Mouse (Mus musculus): ENCODE results near the gene Zmym2. TPM values are rescaled to one million over a fixed set of nuclear protein-coding genes. Genes with fewer than 3 reads are reported as not detected.
"Not testable (repeated sequence)": the region's sequence is repeated elsewhere in the genome, so short reads cannot be mapped to it uniquely, and the experiment has no call there.

Gene Zmym2
- polyA plus RNA-seq, 1 experiment from 2014 or later: 26.9 TPM

DNA sequence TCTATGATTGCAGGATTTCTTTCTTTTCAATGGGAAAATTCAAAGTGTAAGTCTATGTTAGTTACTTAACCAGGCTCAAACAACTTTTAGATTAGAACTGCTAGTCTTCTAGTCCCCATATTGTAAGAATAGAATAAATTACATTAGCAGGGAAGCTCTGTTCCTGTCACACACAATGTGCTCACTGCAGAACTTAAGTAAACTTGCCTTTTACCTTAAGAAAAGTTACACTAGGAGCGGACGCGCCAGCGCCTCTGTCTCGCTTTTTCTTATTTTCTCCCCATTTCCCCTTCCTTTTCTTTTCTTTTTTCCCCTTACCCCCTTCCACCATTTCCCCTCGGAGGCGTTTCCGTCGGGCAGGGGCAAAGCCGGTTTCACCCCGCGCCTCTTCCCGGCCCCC, 21.8 kb upstream of the Zmym2 start:
- ATAC-seq (replicated peaks; ENCODE audit: low FRiP score, low read depth) (no peak), DNase-seq (ENCODE audit: low spot score) (no peak)
- H3K4me1 ChIP-seq (replicated peaks; ENCODE audit: insufficient read depth, low read length): no peaks in the 10 kb centered on the region
- H3K36me3 ChIP-seq (ENCODE audit: insufficient read depth, low read length): no peaks in the 10 kb centered on the region
- TF ChIP-seq CTCF (IDR thresholded peaks at IDR 0.05; ENCODE audit: low read depth): no peak
- H3K27ac ChIP-seq: no peak overlapping the region
- H3K9me3 ChIP-seq (replicated peaks; ENCODE audit: low read length): no peaks in the 10 kb centered on the region
- peak overlapping the region; percentile 47 for H3K4me3 ChIP-seq (replicated peaks; ENCODE audit: low read depth, low read length)
- H3K27me3 ChIP-seq (ENCODE audit: insufficient read depth, low read length): no peaks in the 10 kb centered on the region
- H3K4me2 ChIP-seq (ENCODE audit: low read length): peak overlapping the region; percentile 78
- WGBS: 7% methylated on average over 13 of the region's 13 CpGs
- H3K9ac ChIP-seq (ENCODE audit: low read depth, low read length): peak overlapping the region; percentile 49; the same call in 1 of the 2 replicates

DNA sequence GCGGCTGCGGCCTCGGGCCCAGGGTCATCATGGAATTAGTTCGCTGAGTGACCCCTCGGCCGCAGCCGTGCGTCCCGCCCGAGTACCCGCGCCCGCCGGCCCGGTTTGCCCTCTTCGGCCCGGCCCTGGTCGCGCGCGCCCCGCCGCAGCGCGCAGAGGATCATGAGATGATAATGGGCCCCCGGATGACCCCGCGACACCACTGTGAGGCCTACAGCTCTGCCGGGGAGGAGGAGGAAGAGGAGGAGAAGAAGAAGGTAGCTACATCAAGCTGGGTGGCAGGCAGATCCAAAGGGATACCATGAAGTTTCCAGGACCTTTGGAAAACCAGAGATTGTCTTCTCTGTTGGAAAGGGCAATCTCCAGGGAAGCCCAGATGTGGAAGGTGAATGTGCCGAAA, 21.3 kb upstream of the Zmym2 start:
- Histone ChIP-seq H3K4me2 (ENCODE audit: low read length) (peak overlapping the region; percentile 78), H3K9ac (ENCODE audit: low read depth, low read length) (peak overlapping the region; percentile 49; the same call in 1 of the 2 replicates), H3K4me3 (replicated peaks; ENCODE audit: low read depth, low read length) (peak overlapping the region; percentile 47)
- not testable (repeated sequence) for H3K9me3 ChIP-seq (replicated peaks; ENCODE audit: low read length); DNase-seq (ENCODE audit: low spot score); H3K36me3 ChIP-seq (ENCODE audit: insufficient read depth, low read length); H3K27me3 ChIP-seq (ENCODE audit: insufficient read depth, low read length); H3K4me1 ChIP-seq (replicated peaks; ENCODE audit: insufficient read depth, low read length); ATAC-seq (replicated peaks; ENCODE audit: low FRiP score, low read depth); H3K27ac ChIP-seq
- WGBS: 7% methylated on average over 30 of the region's 30 CpGs

DNA sequence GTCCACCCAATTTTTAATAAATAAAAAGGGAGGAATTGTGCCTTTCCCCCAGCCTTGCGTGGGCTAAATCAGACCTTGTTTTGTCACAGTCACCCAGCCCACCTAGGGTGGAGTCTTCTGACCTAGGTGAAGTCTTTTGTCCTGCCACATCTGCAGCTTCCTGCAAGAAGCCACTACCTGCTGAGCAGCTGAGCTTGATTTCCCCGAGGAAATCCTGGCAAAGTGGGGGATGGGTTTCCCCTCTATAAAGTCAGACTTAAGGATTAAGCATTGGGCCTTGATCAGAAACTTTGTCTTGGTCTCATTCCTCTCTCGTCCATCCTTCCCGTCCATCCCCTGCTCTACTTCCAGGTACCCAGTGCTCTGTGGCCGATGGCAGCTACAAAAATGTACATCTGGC, 12.9 kb upstream of the Zmym2 start:
- H3K27ac ChIP-seq: no peak overlapping the region
- H3K9ac ChIP-seq (ENCODE audit: low read depth, low read length): no peak overlapping the region
- DNase-seq (ENCODE audit: low spot score): no peak
- H3K9me3 ChIP-seq (replicated peaks; ENCODE audit: low read length): no peaks in the 10 kb centered on the region
- ATAC-seq (replicated peaks; ENCODE audit: low FRiP score, low read depth): no peak
- H3K36me3 ChIP-seq (ENCODE audit: insufficient read depth, low read length): no peaks in the 10 kb centered on the region
- H3K27me3 ChIP-seq (ENCODE audit: insufficient read depth, low read length): no peaks in the 10 kb centered on the region
- no peaks in the 10 kb centered on the region for H3K4me1 ChIP-seq (replicated peaks; ENCODE audit: insufficient read depth, low read length)
- no peak for TF ChIP-seq CTCF (IDR thresholded peaks at IDR 0.05; ENCODE audit: low read depth)
- no peak overlapping the region for H3K4me3 ChIP-seq (replicated peaks; ENCODE audit: low read depth, low read length)
- H3K4me2 ChIP-seq (ENCODE audit: low read length): no peak overlapping the region
- WGBS: 82% methylated on average over 5 of the region's 5 CpGs

- no peak for TF ChIP-seq CTCF (IDR thresholded peaks at IDR 0.05; ENCODE audit: low read depth)
- Histone ChIP-seq H3K4me2 (ENCODE audit: low read length) (no peak overlapping the region), H3K4me3 (replicated peaks; ENCODE audit: low read depth, low read length) (no peak overlapping the region), H3K27me3 (ENCODE audit: insufficient read depth, low read length) (no peaks in the 10 kb centered on the region), H3K4me1 (replicated peaks; ENCODE audit: insufficient read depth, low read length) (no peaks in the 10 kb centered on the region), H3K36me3 (ENCODE audit: insufficient read depth, low read length) (no peaks in the 10 kb centered on the region), H3K27ac (no peak overlapping the region), H3K9ac (ENCODE audit: low read depth, low read length) (no peak overlapping the region), H3K9me3 (replicated peaks; ENCODE audit: low read length) (no peaks in the 10 kb centered on the region)
- ATAC-seq (replicated peaks; ENCODE audit: low FRiP score, low read depth): no peak
- DNase-seq (ENCODE audit: low spot score): no peak
These were observed 10.8 kb upstream of the Zmym2 start for GRCm38 (mm10) chr14:56875586-56876159.

DNA sequence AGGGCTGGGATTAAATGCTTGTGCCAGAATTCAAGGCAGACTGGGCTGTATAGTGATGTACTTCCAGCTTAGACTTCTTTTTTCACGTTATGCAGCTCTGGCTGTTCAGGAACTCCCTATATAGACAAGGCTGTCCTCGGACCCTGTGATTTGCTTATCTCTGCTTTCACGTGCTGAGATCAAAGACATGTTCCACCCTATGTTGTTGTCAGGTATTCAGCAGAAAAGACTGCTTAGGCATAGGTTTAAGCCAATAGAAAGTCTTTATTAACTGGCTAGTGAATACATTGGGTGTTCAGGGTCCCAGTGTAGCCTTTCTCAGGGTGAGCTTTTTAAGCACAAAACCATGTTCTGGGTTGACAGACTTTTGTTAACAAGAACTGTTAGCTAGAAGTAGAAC, 5.2 kb upstream of the Zmym2 start:
- ATAC-seq (replicated peaks; ENCODE audit: low FRiP score, low read depth) (no peak), DNase-seq (ENCODE audit: low spot score) (no peak)
- TF ChIP-seq CTCF (IDR thresholded peaks at IDR 0.05; ENCODE audit: low read depth): no peak
- no peaks in the 10 kb centered on the region for H3K27me3 ChIP-seq (ENCODE audit: insufficient read depth, low read length)
- no peaks in the 10 kb centered on the region for H3K36me3 ChIP-seq (ENCODE audit: insufficient read depth, low read length)
- no peak overlapping the region for H3K9ac ChIP-seq (ENCODE audit: low read depth, low read length)
- H3K27ac ChIP-seq: no peak overlapping the region
- no peaks in the 10 kb centered on the region for H3K9me3 ChIP-seq (replicated peaks; ENCODE audit: low read length)
- H3K4me2 ChIP-seq (ENCODE audit: low read length): no peak overlapping the region
- 45% methylated on average over 3 of the region's 3 CpGs for WGBS
- no peaks in the 10 kb centered on the region for H3K4me1 ChIP-seq (replicated peaks; ENCODE audit: insufficient read depth, low read length)
- H3K4me3 ChIP-seq (replicated peaks; ENCODE audit: low read depth, low read length): no peak overlapping the region

- ATAC-seq (replicated peaks; ENCODE audit: low FRiP score, low read depth) (no peak), DNase-seq (ENCODE audit: low spot score) (no peak)
- peaks cover 3% of the 10 kb centered on the region; the same call in 1 of the 2 replicates for H3K4me1 ChIP-seq (replicated peaks; ENCODE audit: insufficient read depth, low read length)
- H3K27me3 ChIP-seq (ENCODE audit: insufficient read depth, low read length): no peaks in the 10 kb centered on the region
- no peaks in the 10 kb centered on the region for H3K9me3 ChIP-seq (replicated peaks; ENCODE audit: low read length)
- no peak overlapping the region for H3K27ac ChIP-seq
- WGBS: 97% methylated on average over 1 of the region's 1 CpGs
- H3K36me3 ChIP-seq (ENCODE audit: insufficient read depth, low read length): no peaks in the 10 kb centered on the region
- no peak overlapping the region for H3K9ac ChIP-seq (ENCODE audit: low read depth, low read length)
- no peak overlapping the region for H3K4me2 ChIP-seq (ENCODE audit: low read length)
- TF ChIP-seq CTCF (IDR thresholded peaks at IDR 0.05; ENCODE audit: low read depth): no peak
- H3K4me3 ChIP-seq (replicated peaks; ENCODE audit: low read depth, low read length): no peak overlapping the region
These were observed 3.0 kb upstream of the Zmym2 start for GRCm38 (mm10) chr14:56883431-56883830.

GRCm38 (mm10) chr14:56885308-56885771, 1.1 kb upstream of the Zmym2 start:
- peak; percentile 71 for TF ChIP-seq CTCF (IDR thresholded peaks at IDR 0.05; ENCODE audit: low read depth)
- ATAC-seq (replicated peaks; ENCODE audit: low FRiP score, low read depth) (peak; percentile 16), DNase-seq (ENCODE audit: low spot score) (peak; percentile 91)
- Histone ChIP-seq H3K4me2 (ENCODE audit: low read length) (peak overlapping the region; percentile 66), H3K9ac (ENCODE audit: low read depth, low read length) (peak overlapping the region; percentile 64), H3K4me1 (replicated peaks; ENCODE audit: insufficient read depth, low read length) (peaks cover 7% of the 10 kb centered on the region; the same call in 1 of the 2 replicates), H3K27ac (peak overlapping the region; percentile 96), H3K27me3 (ENCODE audit: insufficient read depth, low read length) (no peaks in the 10 kb centered on the region), H3K4me3 (replicated peaks; ENCODE audit: low read depth, low read length) (peak overlapping the region; percentile 41), H3K36me3 (ENCODE audit: insufficient read depth, low read length) (no peaks in the 10 kb centered on the region), H3K9me3 (replicated peaks; ENCODE audit: low read length) (no peaks in the 10 kb centered on the region)
- WGBS: under 1% methylated on average over 36 of the region's 36 CpGs

Data from kidney, postnatal 0 days (tissue).